Mouse (Mus musculus): ENCODE data around the gene Cdr2l. TPM values are rescaled to one million over a fixed set of nuclear protein-coding genes. Genes with fewer than 3 reads are reported as not detected.

Gene Cdr2l
- polyA plus RNA-seq, 1 experiment from 2014 or later, result 13.7 TPM

- no peak overlapping the region for H3K27ac ChIP-seq (replicated peaks)
- H3K27me3 ChIP-seq, result peaks cover 27% of the 10 kb centered on the region
- no peak overlapping the region for H3K4me2 ChIP-seq (replicated peaks)
- WGBS, result 68% methylated on average over 4 of the region's 4 CpGs
- H3K36me3 ChIP-seq, result no peaks in the 10 kb centered on the region
- no peak for ATAC-seq (ENCODE audit: insufficient number of reproducible peaks, low FRiP score, low TSS enrichment, low read depth)
- H3K4me3 ChIP-seq (replicated peaks), result no peak overlapping the region
- no peak overlapping the region for H3K9ac ChIP-seq
- H3K9me3 ChIP-seq (replicated peaks), result no peaks in the 10 kb centered on the region
- H3K4me1 ChIP-seq, result peaks cover 19% of the 10 kb centered on the region
Measured at GRCm38 (mm10) chr11:115349976-115350375, 31.7 kb upstream of the Cdr2l start.

- WGBS, result 88% methylated on average over 5 of the region's 5 CpGs
- Histone ChIP-seq H3K4me2 (replicated peaks) (no peak overlapping the region), H3K36me3 (no peaks in the 10 kb centered on the region), H3K27ac (replicated peaks) (no peak overlapping the region), H3K27me3 (peaks cover 27% of the 10 kb centered on the region), H3K9ac (no peak overlapping the region), H3K9me3 (replicated peaks) (no peaks in the 10 kb centered on the region), H3K4me3 (replicated peaks) (no peak overlapping the region), H3K4me1 (no peaks in the 10 kb centered on the region)
- no peak for ATAC-seq (ENCODE audit: insufficient number of reproducible peaks, low FRiP score, low TSS enrichment, low read depth)
Measured at GRCm38 (mm10) chr11:115353375-115353774, 28.3 kb upstream of the Cdr2l start.

- peaks cover 27% of the 10 kb centered on the region for H3K27me3 ChIP-seq
- 0 out of 2 replicates have a peak, but pooled peaks cover 6% of the 10 kb centered on the region for H3K4me1 ChIP-seq
- H3K36me3 ChIP-seq, result no peaks in the 10 kb centered on the region
- ATAC-seq (ENCODE audit: insufficient number of reproducible peaks, low FRiP score, low TSS enrichment, low read depth), result no peak
- no peak overlapping the region for H3K27ac ChIP-seq (replicated peaks)
- no peaks in the 10 kb centered on the region for H3K9me3 ChIP-seq (replicated peaks)
- H3K4me3 ChIP-seq (replicated peaks), result no peak overlapping the region
- WGBS, result 9% methylated on average over 8 of the region's 8 CpGs
- no peak overlapping the region for H3K4me2 ChIP-seq (replicated peaks)
- H3K9ac ChIP-seq, result no peak overlapping the region
Measured at GRCm38 (mm10) chr11:115354183-115354582, 27.5 kb upstream of the Cdr2l start.

- Histone ChIP-seq H3K4me1 (0 out of 2 replicates have a peak, but pooled peaks cover 10% of the 10 kb centered on the region), H3K4me2 (replicated peaks) (no peak overlapping the region), H3K4me3 (replicated peaks) (no peak overlapping the region), H3K9ac (no peak overlapping the region), H3K9me3 (replicated peaks) (no peaks in the 10 kb centered on the region), H3K36me3 (no peaks in the 10 kb centered on the region), H3K27ac (replicated peaks) (no peak overlapping the region), H3K27me3 (peaks cover 19% of the 10 kb centered on the region)
- 0 out of 2 replicates have a peak, but pooled peaks have one; percentile 55 for ATAC-seq (ENCODE audit: insufficient number of reproducible peaks, low FRiP score, low TSS enrichment, low read depth)
- 16% methylated on average over 5 of the region's 5 CpGs for WGBS
Measured at GRCm38 (mm10) chr11:115358468-115358867, 23.2 kb upstream of the Cdr2l start.

- WGBS, result 37% methylated on average over 3 of the region's 3 CpGs
- Histone ChIP-seq H3K4me3 (replicated peaks) (no peak overlapping the region), H3K36me3 (no peaks in the 10 kb centered on the region), H3K9me3 (replicated peaks) (no peaks in the 10 kb centered on the region), H3K4me1 (0 out of 2 replicates have a peak, but pooled peaks cover 10% of the 10 kb centered on the region), H3K27ac (replicated peaks) (no peak overlapping the region), H3K4me2 (replicated peaks) (no peak overlapping the region), H3K27me3 (peaks cover 21% of the 10 kb centered on the region), H3K9ac (no peak overlapping the region)
- no peak; the same call in 1 of the 2 replicates for ATAC-seq (ENCODE audit: insufficient number of reproducible peaks, low FRiP score, low TSS enrichment, low read depth)
Measured at GRCm38 (mm10) chr11:115359293-115359692, 22.4 kb upstream of the Cdr2l start.

GRCm38 (mm10) chr11:115359726-115360125 lies 22.0 kb upstream of the Cdr2l start:
- Histone ChIP-seq H3K4me1 (0 out of 2 replicates have a peak, but pooled peaks cover 10% of the 10 kb centered on the region), H3K27me3 (peaks cover 24% of the 10 kb centered on the region), H3K36me3 (no peaks in the 10 kb centered on the region), H3K4me3 (replicated peaks) (no peak overlapping the region), H3K9me3 (replicated peaks) (no peaks in the 10 kb centered on the region), H3K4me2 (replicated peaks) (no peak overlapping the region), H3K27ac (replicated peaks) (no peak overlapping the region), H3K9ac (no peak overlapping the region)
- no peak for ATAC-seq (ENCODE audit: insufficient number of reproducible peaks, low FRiP score, low TSS enrichment, low read depth)
- 59% methylated on average over 6 of the region's 6 CpGs for WGBS

GRCm38 (mm10) chr11:115364136-115364535 lies 17.6 kb upstream of the Cdr2l start:
- H3K9ac ChIP-seq, result no peak overlapping the region
- ATAC-seq (ENCODE audit: insufficient number of reproducible peaks, low FRiP score, low TSS enrichment, low read depth), result no peak
- peaks cover 16% of the 10 kb centered on the region for H3K4me1 ChIP-seq
- H3K27me3 ChIP-seq, result peaks cover 48% of the 10 kb centered on the region
- no peak overlapping the region for H3K4me2 ChIP-seq (replicated peaks)
- H3K9me3 ChIP-seq (replicated peaks), result no peaks in the 10 kb centered on the region
- no peak overlapping the region for H3K4me3 ChIP-seq (replicated peaks)
- H3K27ac ChIP-seq (replicated peaks), result no peak overlapping the region
- whole genome bisulfite sequencing, result 85% methylated on average over 3 of the region's 3 CpGs
- H3K36me3 ChIP-seq, result no peaks in the 10 kb centered on the region

- H3K4me2 ChIP-seq (replicated peaks), result peak overlapping the region; percentile 91; the same call in 1 of the 2 replicates
- H3K9me3 ChIP-seq (replicated peaks), result no peaks in the 10 kb centered on the region
- peaks cover 62% of the 10 kb centered on the region for H3K27me3 ChIP-seq
- peaks cover 12% of the 10 kb centered on the region for H3K4me1 ChIP-seq
- H3K4me3 ChIP-seq (replicated peaks), result peak overlapping the region; percentile 47; the same call in 1 of the 2 replicates
- H3K9ac ChIP-seq, result no peak overlapping the region
- H3K27ac ChIP-seq (replicated peaks), result no peak overlapping the region
- ATAC-seq (ENCODE audit: insufficient number of reproducible peaks, low FRiP score, low TSS enrichment, low read depth), result 0 out of 2 replicates have a peak, but pooled peaks have one; percentile 18
- no peaks in the 10 kb centered on the region for H3K36me3 ChIP-seq
- WGBS, result 42% methylated on average over 7 of the region's 7 CpGs
Measured at GRCm38 (mm10) chr11:115366039-115366705, 15.5 kb upstream of the Cdr2l start.

- no peak for ATAC-seq (ENCODE audit: insufficient number of reproducible peaks, low FRiP score, low TSS enrichment, low read depth)
- Histone ChIP-seq H3K9ac (no peak overlapping the region), H3K4me3 (replicated peaks) (peak overlapping the region; percentile 47), H3K9me3 (replicated peaks) (no peaks in the 10 kb centered on the region), H3K27ac (replicated peaks) (no peak overlapping the region), H3K4me1 (peaks cover 12% of the 10 kb centered on the region), H3K36me3 (no peaks in the 10 kb centered on the region), H3K27me3 (peaks cover 67% of the 10 kb centered on the region), H3K4me2 (replicated peaks) (peak overlapping the region; percentile 91)
- WGBS, result 2% methylated on average over 28 of the region's 28 CpGs
Measured at GRCm38 (mm10) chr11:115366706-115367394, 14.9 kb upstream of the Cdr2l start.

- Histone ChIP-seq H3K36me3 (no peaks in the 10 kb centered on the region), H3K9me3 (replicated peaks) (no peaks in the 10 kb centered on the region), H3K27me3 (peaks cover 71% of the 10 kb centered on the region), H3K4me1 (peaks cover 12% of the 10 kb centered on the region), H3K4me3 (replicated peaks) (peak within 1 kb of the TSS; percentile 47), H3K9ac (no peak within 1 kb of the TSS), H3K4me2 (replicated peaks) (peak within 1 kb of the TSS; percentile 91), H3K27ac (replicated peaks) (no peak within 1 kb of the TSS)
- WGBS, result 1% methylated on average over 39 of the region's 39 CpGs
- ATAC-seq (ENCODE audit: insufficient number of reproducible peaks, low FRiP score, low TSS enrichment, low read depth), result peak; percentile 61
Measured at GRCm38 (mm10) chr11:115367395-115367944, 14.2 kb upstream of the Cdr2l start, which contains the start of gene Hid1. TSS of gene Hid1 (minus strand) at chr11:115367756.

- H3K4me1 ChIP-seq, result peaks cover 25% of the 10 kb centered on the region
- no peak overlapping the region for H3K27ac ChIP-seq (replicated peaks)
- peaks cover 85% of the 10 kb centered on the region for H3K27me3 ChIP-seq
- 65% methylated on average over 7 of the region's 7 CpGs for WGBS
- no peak for ATAC-seq (ENCODE audit: insufficient number of reproducible peaks, low FRiP score, low TSS enrichment, low read depth)
- H3K36me3 ChIP-seq, result no peaks in the 10 kb centered on the region
- no peak overlapping the region for H3K4me3 ChIP-seq (replicated peaks)
- no peak overlapping the region for H3K4me2 ChIP-seq (replicated peaks)
- H3K9me3 ChIP-seq (replicated peaks), result no peaks in the 10 kb centered on the region
- H3K9ac ChIP-seq, result no peak overlapping the region
Measured at GRCm38 (mm10) chr11:115370368-115370767, 11.3 kb upstream of the Cdr2l start.

Measured in embryonic facial prominence, embryonic 15.5 days (tissue).